Mouse (Mus musculus) T-cell, adult 2 months (primary cell): Measurements from ENCODE around the gene Nfia.

Experiments
- DNase-seq: peaks from one replicate; pipeline ENCODE4 v3.0.0; 2022; ENCODE audit warnings: low spot score

Gene Nfia

GRCm38 (mm10) chr4:98104911-98105702 is 332.6 kb downstream of the Nfia start:
- no peak for DNase-seq

DNA sequence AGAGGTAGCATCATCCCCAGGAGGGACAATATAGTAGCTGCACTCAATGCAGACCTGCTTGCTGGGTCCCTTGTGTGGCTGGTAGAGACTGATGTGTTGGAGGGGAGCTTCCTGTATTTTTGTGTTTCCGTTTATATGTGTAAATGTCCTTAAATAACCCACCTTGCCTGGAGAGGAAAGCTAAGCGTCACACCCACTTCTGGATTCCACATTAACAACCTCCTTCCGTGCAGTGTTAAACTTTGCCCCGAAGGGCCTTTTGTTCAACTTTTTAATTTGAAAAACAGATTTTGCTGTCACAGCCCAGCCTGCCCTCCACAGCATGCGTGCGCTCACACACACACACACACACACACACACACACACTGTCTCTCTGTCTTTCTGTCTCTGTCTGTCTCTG is 333.4 kb downstream of the Nfia start:
- no peak for DNase-seq

DNA sequence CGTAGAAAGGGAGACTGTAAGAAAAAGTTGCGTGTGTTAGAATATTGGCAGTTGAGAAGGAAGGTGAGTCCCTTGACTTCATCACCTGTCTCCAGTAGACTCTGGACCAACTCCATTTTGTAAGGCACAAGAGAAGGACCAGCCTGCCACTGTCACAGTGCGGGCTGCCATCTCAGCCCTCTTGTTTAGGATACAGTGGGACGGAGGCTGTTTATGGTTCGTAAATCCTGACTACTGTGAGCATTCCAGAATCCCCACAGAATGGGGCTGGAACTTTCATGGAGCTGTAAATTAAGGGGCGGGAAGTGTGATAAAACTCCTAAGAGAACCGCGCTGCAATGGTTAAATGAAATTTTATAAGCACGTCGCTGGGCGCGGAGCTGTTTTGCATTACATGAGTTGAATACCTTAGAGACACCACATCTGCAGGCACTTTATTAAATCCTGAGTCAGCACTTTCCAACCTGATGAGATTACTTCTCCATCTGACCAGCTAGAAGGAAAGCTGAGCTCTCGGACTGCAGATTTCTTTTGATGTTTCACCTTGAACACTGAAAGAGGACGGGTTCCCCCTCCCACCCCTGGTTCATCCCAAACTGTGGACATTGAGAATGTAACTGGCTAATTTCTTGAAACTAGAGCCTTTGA is 334.0 kb downstream of the Nfia start:
- no peak for DNase-seq

DNA sequence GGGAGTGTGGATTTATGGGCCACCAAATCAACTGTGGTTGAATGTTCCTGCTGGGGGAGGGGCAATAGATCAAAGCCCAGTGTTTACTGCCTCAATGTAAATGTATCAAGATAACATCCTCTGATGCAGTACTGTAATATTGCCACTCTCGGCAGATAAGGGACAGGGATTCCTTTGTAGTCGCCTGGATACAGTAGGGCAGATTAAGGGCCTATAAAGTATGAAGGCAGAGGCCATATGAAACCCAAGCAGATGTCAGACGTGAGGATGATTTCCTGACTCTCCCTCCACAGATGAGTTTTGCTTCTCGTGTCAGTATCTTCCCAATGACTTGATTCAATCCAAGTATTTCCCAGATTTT is 334.5 kb downstream of the Nfia start:
- no peak for DNase-seq

- DNase-seq = no peak
These were observed 335.6 kb downstream of the Nfia start for GRCm38 (mm10) chr4:98107936-98108675.

DNA sequence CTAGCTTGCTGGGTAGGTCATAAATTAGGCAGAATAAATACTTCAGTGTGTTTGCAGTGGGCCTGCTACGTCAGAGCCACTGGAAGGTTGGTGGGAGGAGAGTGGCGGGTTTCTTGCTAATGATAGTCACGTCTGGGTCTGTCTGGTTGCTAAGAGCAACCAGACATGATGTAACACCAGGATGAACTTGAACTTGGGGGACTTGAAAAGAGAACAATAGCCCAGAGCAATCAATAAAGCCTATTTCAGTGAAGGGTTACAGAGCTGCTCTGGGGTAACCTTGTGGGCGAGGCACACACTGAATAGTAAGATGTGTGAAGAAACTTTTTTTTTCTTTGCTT is 336.1 kb downstream of the Nfia start:
- DNase-seq = no peak

DNA sequence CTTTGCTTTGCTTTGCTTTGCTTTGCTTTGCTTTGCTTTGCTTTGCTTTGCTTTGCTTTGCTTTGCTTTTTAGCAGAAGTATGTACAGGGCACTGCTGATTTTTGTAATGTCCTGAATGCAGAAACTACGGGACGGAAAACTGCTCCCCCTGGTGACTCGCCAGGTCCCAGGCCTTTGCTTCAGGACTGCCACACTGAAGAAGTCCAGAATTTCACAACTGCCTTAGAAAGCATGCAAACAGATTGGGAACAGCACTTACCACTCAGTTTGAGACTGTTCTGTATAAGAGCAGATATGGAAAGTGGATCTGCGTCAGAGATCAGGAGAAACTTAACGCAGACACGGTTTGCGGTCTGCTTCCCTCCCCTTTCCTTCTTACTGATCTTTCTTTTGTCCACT is 336.5 kb downstream of the Nfia start:
- DNase-seq = no peak

- no peak for DNase-seq
These were observed 337.4 kb downstream of the Nfia start for GRCm38 (mm10) chr4:98109911-98110310.

DNA sequence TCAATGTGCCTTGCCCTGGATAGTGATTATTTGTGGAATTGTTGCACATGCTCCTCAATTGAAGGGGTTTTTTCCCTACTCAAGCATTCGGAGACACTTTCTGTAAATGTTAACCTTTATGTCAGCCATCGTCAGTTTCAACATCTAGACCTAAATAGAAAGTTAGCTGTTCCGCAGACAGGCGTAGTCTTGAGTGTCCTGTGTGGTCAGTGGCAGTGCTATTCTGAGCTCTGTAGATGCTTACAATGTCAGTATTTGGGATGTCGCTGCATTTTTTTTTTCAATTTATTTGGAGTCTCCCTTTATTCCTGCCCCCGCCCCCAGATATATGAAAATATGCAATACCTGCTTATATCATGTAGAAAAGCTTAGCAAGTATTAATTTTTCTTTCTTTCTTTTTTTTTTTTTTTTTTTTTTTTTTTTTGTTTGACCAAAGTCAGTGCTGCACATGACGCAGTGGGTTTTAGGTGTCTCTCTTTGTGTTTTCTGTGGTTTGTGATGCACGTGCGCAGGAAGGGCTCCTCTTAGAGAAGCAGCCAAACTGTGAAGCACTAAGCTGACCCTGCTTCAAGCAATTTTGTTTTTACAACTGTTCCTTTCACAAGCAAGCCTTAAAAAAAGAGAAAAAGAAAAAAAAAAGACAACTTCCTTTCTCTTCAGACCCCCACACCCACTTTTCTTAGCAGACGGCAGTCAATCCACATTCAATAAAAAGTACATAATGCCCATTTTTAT is 340.9 kb downstream of the Nfia start:
- DNase-seq = peak; percentile 61

GRCm38 (mm10) chr4:98114966-98115365 is 342.4 kb downstream of the Nfia start:
- DNase-seq = no peak

DNA sequence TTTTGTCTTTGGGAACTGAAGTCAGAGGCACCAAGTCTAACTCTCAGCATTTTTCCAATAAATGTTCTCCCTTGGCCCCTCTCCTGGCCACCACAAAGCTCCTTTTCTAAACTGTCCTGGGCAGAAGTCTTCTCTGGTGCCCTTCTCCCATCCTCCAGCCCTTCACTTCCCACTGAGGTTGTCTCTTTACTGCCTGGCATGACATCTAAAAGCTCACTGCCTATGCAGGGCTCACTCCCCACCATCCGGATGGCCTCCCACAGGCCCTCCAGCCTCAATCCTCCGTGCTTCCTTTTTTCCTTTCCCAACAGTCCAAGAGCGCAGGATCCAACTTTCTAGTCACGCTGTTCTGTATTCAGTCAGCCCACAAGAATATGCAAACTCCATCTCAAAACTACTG is 342.9 kb downstream of the Nfia start:
- no peak for DNase-seq

DNA sequence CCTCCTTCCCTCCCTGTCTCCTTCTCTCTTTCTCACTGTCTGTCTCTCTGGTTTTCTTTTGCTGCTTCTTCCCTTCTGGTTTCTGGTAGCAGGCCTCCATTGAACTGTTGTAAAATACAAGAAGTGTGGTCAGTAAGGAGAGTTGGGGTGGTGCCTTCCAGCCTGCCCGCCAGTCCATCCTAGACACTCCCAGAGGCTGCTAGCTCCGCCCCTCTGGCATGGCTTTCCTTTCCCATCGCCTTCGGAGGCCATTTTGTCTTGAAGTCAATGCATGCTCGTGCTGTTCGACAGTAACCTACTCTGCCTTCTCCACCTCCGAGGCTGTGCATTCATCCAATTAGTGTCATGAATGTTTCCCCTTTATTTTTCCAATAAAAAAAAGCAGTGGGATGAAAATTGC is 343.5 kb downstream of the Nfia start:
- no peak for DNase-seq

GRCm38 (mm10) chr4:98118126-98118525 is 345.6 kb downstream of the Nfia start:
- DNase-seq = no peak

- DNase-seq = no peak
These were observed 346.5 kb downstream of the Nfia start for GRCm38 (mm10) chr4:98118761-98119675.

DNA sequence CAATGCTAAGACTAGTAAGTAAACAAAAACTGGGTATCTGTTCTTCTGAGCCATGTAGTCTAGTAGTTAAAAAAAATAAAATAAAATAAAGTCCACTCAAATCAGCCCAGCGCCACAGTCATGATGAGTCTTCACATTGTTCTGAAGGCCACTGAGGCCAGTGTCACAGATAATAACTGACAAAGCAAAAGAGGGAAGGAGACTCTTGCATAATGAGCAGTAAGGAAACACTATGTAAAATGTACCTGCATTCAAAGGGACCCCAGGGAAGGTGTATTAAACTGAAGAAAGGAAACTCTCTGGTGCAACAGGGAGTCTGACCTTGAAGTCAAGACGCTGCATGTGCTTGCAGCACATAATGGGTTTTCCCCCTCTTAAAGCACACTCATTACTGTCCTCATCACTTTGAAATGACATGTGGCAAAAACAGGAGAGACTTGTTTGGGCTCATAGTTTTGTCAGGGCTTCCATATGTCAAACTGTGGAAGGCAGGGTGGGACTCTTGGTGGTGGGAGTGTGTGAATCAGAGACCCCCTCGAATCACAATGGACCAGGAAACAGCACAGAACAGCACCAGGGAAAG is 347.5 kb downstream of the Nfia start:
- no peak for DNase-seq

DNA sequence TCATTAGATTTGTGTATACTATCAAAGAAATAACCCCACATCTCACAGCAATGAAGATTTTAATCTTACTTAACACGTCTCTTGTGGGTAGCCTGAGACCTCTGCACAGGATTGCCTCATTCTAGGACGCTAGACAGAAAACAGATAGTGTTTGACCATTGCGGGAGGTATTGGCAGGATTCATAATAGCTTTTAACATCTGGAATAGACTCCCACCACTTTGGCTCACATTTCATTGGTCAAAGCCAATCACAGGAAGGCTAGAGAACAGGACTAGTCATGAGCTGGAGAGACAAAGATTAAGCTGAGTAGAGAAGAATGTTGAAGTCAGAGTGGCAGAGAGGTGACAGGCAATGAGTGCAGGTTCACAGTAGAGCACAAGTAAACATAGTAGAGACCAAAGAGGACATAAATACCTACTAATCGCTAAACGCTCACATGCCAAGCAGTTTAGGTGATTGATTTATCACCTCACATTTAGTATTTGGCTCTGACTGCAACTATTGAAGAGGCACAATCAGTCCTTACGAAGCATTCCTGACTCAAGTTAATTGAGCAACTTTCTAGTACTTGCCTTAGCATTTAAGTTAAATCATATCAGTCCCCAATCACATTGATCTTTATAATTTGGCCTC is 348.3 kb downstream of the Nfia start:
- no peak for DNase-seq

DNA sequence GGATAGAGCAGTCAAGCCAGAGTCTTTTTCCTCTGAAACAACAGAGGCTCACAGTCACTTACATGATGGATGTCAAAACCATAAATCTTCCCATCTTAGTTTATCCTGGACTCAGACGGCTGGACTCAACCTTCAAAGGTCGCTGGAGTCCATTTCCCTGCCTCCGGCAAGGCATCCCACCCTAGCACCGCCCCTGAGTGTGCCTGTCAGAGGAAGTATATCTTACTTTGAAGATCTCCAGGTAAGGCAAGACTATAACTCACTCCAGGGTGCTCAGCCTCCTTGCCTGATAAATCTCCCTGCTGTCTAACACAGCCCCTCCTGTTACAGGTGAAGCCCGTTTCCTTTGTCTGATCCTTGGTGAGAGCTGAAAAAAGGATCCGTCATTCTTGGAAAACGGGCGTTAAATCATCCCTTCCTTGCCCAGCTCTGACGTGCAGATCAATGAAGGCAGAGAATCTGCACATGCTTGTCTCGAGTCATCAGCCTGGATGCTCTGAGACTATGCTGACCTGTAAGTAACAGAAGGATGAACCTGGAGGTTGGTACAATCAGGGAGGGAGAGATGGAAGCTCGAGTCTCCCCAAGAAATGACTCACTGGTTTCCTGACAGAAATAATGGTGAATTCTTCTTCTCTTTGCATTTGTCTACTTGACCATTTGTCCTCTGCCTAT is 353.6 kb downstream of the Nfia start:
- no peak for DNase-seq

DNA sequence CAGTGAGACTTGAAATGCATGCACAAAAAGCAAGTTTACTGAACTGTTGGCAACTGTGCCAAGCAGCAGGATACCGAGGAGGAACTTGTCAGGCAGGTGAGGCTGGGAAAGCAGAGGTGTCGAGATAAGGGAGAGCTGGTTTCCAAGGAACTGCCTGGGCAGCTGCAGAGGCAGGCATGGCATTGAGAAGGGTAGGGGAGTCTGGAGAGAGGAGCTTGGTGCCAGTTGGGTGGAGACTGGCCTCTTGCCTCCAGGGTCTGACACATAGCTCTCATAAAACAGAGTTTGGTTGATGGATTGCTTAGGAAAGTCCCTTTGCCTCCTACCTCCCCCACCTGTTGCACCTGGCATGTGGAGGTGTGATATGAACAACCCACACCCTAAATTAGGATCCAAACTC is 358.3 kb downstream of the Nfia start:
- no peak for DNase-seq

DNA sequence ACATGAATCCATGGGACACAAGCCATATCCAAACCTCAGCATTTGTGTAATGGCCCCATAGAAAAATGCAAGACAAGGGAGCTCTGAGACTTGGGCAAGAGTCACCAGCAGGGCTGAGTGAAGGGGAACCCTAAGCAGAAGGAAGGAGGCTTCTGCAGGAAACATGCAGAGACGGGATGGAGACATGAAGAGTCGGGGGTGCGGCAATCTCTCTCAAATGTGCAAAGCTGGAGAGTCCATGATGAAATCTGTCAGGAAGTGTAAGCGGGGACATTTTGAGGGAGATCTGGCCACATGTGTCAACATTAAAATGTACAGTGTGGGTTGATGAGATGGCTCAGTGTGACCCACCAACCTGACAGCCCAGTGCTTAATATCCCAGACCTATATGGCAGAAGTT is 361.5 kb downstream of the Nfia start:
- no peak for DNase-seq

DNA sequence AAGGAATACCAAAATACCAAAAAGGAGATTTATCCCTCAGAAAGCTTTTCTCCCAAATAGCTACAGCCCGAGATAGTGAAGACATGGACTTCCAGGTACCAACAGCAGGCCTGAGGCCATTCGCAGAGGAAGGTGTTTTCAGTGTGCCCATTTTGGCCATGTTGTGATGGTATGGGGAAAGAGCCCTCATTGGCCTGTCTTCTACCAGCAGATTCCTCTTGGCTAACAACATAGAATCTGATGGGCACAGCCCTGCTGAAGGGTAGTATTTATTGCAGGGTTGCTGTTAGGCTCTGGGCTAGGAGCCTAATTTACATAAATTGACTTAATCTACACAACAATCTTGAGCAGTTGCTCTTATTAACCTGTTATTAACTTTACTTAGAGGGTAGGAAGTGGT is 363.5 kb downstream of the Nfia start:
- DNase-seq = no peak
